Mouse (Mus musculus): ENCODE measurements around the gene Srgap2. TPM values are rescaled to one million over a fixed set of nuclear protein-coding genes. Genes with fewer than 3 reads are reported as not detected.

Srgap2 gene
- polyA plus RNA-seq, 1 experiment from 2014 or later = 14.5 TPM

GRCm38 (mm10) chr1:131239576-131240193, 287.5 kb downstream of the Srgap2 start:
- Histone ChIP-seq H3K4me2 (no peak overlapping the region), H3K27me3 (peaks cover 42% of the 10 kb centered on the region), H3K4me3 (no peak overlapping the region), H3K36me3 (ENCODE audit: poor library complexity, severe bottlenecking) (no peaks in the 10 kb centered on the region), H3K9ac (no peak overlapping the region), H3K4me1 (peaks cover 14% of the 10 kb centered on the region; the same call in 1 of the 2 replicates), H3K9me3 (replicated peaks) (no peaks in the 10 kb centered on the region), H3K27ac (no peak overlapping the region)
- WGBS = 44% methylated on average over 12 of the region's 12 CpGs
- no peak for ATAC-seq

GRCm38 (mm10) chr1:131238931-131239381, 288.2 kb downstream of the Srgap2 start:
- no peak overlapping the region for H3K4me3 ChIP-seq
- ATAC-seq = no peak
- peaks cover 11% of the 10 kb centered on the region; the same call in 1 of the 2 replicates for H3K4me1 ChIP-seq
- no peak overlapping the region for H3K27ac ChIP-seq
- no peaks in the 10 kb centered on the region for H3K9me3 ChIP-seq (replicated peaks)
- peaks cover 35% of the 10 kb centered on the region for H3K27me3 ChIP-seq
- no peak overlapping the region for H3K9ac ChIP-seq
- no peak overlapping the region for H3K4me2 ChIP-seq
- WGBS = 76% methylated on average over 8 of the region's 8 CpGs
- no peaks in the 10 kb centered on the region for H3K36me3 ChIP-seq (ENCODE audit: poor library complexity, severe bottlenecking)

- Histone ChIP-seq H3K27me3 (0 out of 2 replicates have a peak, but pooled peaks cover 8% of the 10 kb centered on the region), H3K9ac (no peak overlapping the region), H3K27ac (no peak overlapping the region), H3K4me2 (no peak overlapping the region), H3K9me3 (replicated peaks) (no peaks in the 10 kb centered on the region), H3K36me3 (ENCODE audit: poor library complexity, severe bottlenecking) (no peaks in the 10 kb centered on the region), H3K4me1 (peaks cover 11% of the 10 kb centered on the region; the same call in 1 of the 2 replicates), H3K4me3 (no peak overlapping the region)
- ATAC-seq = no peak
- WGBS = 72% methylated on average over 7 of the region's 7 CpGs
Observed at GRCm38 (mm10) chr1:131236077-131236476, 291.1 kb downstream of the Srgap2 start.

Small RNA genes lying within 50 kb of the gene (microRNA-seq; reads per million reads assigned to microRNA genes)
- gene Gm24273 = not detected

Other genes with a start within 250 kb of the Srgap2 start
- 0.21 and 0.39 TPM in 2 replicates for gene Ikbke, start 247.7 kb downstream of the Srgap2 start, polyA plus RNA-seq (2015; fragmentation: Nextera tagmentation; extraction: Ambion mirVana)
- gene Fam72a, start 551 bp upstream of the Srgap2 start, polyA plus RNA-seq (2015; fragmentation: Nextera tagmentation; extraction: Ambion mirVana) = 3.7 and 4.3 TPM in 2 replicates
- gene Avpr1b, start 71.9 kb upstream of the Srgap2 start, polyA plus RNA-seq (2015; fragmentation: Nextera tagmentation; extraction: Ambion mirVana) = not detected in 2 replicates
- not detected in 2 replicates for gene Ctse, start 111.0 kb upstream of the Srgap2 start, polyA plus RNA-seq (2015; fragmentation: Nextera tagmentation; extraction: Ambion mirVana)
- 0.40 and 0.62 TPM in 2 replicates for gene Rab7b, start 161.3 kb upstream of the Srgap2 start, polyA plus RNA-seq (2015; fragmentation: Nextera tagmentation; extraction: Ambion mirVana)
- 0.05 and 0.06 TPM in 2 replicates for gene Slc26a9, start 216.7 kb upstream of the Srgap2 start, polyA plus RNA-seq (2015; fragmentation: Nextera tagmentation; extraction: Ambion mirVana)